Mouse (Mus musculus) ovary, postnatal 36 days (tissue): ENCODE measurements around the gene Ifnar2.

ENCODE experiments used
- DNase-seq: peaks from one replicate; pipeline ENCODE4 v3.0.0; 2022; ENCODE audit warnings: low spot score, mixed read lengths

The Ifnar2 gene

DNA sequence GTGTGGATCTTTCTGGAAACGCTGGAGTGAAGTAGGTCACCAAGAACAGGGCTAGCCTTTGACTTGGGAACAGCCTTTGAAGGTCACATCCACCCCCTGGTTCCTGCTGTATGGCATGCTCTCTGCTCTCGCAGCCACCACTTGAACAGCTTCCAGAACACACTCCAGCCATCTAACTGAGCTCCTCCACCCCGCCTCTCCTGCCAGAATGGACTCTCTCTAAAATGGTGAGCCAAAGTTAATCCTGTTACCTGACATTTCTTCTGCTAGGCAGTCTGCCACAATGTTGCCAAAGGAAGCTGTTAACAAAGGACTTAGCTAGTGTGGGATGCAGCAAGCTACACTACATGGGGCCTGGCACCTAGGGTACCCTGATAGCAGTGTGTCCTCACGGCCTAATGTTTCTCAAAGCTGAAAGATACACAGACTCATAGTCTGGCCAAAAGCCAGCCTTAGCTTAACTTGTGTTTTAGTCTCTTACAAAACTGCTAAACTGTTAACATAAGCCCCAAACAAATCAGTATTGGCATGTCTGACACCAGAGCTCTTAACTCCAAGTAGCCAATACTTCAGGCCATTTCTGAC is 22.3 kb downstream of the Ifnar2 start:
- no peak for DNase-seq

DNA sequence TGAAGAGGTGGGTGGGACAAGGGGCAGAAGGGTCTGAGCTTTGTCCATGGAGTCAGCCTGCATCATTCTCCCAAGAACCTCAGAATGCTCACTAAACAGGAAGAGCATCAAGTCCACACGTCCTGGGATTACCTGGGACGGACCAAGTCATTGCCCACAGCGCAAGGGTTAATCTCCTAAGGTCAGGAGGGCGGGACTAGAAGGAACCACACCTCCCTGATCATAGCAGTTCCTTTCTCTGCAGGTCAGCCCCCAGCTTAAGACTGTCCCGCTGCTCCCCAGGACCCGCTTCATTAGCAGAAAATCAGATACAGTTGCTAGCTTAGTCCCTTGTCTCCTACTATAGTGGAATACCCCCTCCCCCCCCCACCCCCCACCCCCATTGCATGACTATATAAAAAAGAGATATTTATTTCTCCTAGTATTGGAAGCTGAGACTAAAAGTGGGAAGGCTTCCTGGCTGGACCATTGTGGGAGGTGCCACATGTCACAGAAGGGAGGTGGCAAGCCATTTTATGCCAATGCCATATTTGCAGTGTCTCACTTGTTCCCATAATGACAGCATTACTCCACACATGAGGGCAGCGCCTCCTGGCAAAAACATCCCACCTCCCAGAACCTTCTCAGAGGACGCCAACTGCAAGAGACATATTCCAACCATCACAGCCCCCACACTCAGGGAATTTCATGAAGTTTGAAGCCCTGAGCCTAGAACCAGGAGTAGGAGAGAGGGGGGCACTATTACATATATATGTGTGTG is 23.2 kb downstream of the Ifnar2 start:
- no peak for DNase-seq

DNA sequence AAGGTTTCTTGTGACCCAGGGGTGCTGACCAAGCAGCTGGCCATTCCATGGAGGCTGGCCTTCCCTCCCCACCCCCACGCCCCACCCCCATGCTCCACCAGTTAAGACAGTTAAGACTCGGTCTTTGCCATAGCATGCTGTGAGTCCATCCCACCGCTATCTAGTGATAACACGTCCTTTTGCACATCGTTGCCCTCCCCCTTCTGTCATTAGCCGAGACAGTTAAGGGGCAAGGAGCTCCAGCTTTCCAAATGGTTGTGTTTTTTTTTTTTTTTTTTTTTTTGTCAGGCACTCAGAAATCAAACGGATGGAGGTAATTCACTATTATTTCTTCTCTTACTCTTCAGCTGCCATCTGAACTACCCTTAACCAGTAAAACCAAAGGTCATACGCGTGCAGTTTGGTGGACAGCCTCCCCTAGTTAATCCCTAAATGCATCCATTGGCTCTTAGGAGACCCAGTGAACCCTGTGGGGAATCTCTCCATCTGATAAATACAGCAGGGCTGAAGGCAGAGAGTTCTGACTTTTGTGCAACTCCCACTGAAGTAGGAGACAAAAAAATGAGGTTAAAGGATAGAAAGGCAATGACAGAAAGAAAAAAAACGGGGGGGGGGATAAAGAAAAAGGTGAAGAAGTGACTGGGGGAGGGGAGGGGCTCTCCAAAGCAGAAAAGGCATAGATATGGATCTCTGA is 24.4 kb downstream of the Ifnar2 start:
- DNase-seq: no peak

DNA sequence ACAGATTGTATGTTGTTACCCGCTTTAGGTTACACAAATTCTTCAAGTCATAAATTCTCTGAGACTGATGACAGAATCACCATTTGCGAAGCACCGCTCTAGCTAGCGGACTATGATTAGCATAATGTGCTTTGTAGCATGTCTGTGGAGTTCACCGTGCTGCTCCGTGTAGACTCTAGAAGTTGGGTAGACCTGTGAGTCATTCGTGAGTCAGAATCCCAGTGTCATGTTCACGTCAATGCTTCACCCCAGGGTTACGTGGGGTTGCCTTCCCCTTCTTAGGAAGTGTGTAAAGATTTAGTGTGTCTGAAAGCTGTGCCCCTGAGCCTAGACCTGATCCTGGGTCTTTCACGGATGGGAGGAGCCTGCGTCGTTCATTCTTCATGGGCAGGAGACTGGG is 25.4 kb downstream of the Ifnar2 start:
- DNase-seq: no peak

DNA sequence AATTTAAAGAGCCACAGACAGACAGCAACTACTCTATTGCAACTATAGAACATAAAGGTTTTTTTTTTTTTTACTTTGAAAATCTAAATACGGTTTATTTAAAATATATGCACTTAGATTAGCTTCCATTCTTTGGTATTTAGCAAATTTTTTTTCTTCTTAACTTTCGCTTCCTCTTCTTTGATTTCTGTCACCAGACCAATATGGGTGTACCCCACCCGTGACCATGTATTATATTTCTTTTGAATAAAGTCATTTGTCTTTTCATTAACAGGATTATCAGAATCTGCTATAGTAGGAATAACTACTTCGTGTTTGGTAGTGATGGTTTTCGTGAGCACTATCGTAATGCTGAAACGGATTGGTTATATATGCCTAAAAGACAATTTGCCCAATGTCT is 26.4 kb downstream of the Ifnar2 start:
- no peak for DNase-seq

DNA sequence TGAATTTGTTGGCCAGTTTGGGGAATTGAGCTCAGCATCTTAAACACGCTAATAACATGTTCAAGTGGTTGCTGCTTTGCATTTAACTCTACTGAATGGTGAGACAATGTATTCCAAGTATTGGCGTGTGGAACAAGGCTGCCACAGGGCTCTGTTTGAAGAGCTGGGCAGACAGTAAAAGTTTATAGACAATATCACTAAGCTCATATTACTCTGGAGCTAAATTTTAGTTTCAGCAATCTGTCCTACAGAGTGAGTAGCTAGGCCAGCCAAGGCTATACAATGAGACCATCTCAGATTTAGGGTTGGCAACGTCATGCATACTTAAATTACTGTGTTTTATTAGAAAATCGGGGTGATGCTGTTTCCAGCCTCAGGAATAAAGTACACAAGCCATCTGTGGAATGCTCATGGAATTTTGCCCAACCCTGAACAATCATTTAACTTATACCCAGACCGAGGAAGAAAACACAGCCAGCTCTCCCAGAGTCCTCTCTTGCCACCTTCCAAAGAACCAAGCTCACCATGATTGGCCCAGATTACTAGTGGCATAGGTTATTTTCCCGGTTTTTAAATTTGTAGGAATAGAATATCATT is 29.1 kb downstream of the Ifnar2 start:
- DNase-seq: no peak

DNA sequence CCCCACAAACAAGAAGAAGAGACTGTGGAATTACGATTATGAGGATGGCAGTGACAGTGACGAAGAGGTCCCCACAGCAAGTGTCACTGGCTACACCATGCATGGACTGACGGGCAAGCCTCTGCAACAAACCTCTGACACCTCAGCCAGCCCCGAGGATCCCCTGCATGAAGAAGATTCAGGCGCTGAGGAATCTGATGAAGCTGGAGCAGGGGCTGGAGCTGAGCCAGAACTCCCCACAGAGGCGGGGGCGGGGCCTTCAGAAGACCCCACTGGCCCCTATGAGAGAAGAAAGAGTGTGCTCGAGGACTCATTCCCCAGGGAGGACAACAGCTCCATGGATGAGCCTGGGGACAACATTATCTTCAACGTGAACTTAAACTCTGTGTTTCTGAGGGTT is 31.2 kb downstream of the Ifnar2 start:
- no peak for DNase-seq

DNA sequence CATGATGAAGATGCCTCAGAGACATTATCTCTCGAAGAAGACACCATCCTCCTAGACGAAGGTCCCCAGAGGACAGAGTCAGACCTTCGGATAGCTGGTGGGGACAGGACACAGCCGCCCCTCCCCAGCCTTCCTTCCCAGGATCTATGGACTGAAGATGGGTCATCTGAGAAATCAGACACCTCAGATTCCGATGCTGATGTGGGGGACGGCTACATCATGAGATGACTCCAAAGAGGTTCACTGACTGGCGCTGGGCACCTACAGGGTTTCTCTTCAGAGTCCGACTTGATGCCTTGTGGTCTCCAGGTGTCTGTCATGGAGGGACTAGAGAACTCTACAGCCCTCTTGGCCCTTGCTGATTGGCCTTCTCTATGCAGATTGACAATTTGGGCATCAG is 31.6 kb downstream of the Ifnar2 start:
- DNase-seq: no peak

DNA sequence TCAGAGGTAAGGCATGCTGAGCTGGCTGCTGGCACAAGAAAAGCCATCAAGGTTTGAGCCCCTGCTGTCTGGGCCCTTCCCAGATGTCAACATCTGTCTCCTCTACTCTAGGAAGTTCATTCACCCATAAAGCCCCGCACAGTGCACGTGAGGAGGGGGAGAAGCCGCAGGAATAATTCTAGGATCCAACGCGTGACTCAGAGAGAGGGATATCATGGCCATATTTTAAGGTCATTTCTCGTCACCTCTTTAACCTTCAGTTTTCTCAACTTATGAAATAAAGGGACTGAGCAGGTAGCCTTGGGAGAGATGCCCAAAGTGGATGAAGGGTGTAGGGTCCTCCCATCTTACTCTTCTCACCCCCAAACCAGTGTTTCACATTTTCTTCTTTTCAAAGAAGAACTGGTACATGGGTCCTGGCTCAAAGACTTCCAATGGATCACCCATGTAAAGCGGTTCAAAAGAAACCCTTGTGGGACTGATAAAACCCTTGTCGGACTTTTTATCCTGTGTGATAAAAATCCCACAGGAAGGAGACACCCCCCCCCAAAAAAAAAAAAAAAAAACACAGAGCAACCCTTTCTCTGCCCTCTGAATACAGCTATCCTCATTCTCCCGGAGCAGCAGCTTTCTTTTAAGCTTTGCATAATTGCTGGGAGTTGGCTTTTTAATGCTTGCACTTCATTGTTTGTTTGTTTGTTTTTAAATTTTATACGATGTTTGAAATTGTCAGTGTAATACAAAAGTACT is 32.4 kb downstream of the Ifnar2 start:
- DNase-seq: no peak

DNA sequence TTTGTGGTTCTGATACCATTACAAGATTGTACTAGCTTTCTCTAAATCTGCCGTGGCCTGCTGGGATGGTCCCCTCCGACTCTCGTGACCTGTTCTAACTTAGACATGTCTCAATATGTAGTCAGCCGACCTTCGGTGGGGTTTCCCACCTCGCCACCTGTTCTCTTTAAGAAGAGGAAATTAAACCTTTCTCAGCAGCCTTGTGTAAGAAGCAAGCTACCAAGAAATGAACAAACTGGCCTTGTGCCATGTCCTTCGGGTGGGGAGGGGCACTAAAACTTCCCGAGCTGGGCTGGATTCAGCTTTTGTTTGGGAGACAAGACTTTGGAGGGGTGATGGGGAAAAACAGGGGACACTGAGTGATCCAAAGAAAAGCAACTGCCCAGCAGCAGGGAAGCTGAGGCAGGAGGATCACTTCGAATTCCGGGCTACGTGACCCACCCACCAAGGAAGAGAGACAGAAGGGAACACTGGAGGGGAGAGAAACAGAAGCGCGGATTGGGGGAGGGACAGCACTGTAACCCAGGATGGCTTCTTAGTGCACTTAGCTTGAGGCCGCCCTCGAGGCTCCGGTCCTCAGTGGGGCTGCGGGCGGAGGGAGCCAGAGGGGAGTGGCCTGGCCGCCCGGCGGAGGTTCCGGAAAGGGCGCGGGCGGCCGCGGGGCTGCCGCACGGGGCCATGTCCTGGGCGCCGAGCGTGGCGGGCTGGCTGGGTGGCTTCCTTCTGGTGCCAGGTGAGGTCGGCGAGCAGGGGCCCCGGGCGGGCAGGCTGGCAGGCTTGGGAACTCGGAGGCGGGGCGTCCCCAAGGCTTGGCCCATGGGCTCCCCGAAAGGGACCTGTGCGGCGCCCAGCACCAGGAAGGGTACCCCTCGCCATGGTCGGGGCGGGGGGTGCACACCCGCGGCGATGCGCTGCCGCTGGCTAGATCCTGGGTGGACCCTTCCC is 33.3 kb downstream of the Ifnar2 start, which contains the start of gene Il10rb:
TSS of gene Il10rb (plus strand) at position 525 of the 945 bp plus-strand sequence.
- peak; percentile 82 for DNase-seq

DNA sequence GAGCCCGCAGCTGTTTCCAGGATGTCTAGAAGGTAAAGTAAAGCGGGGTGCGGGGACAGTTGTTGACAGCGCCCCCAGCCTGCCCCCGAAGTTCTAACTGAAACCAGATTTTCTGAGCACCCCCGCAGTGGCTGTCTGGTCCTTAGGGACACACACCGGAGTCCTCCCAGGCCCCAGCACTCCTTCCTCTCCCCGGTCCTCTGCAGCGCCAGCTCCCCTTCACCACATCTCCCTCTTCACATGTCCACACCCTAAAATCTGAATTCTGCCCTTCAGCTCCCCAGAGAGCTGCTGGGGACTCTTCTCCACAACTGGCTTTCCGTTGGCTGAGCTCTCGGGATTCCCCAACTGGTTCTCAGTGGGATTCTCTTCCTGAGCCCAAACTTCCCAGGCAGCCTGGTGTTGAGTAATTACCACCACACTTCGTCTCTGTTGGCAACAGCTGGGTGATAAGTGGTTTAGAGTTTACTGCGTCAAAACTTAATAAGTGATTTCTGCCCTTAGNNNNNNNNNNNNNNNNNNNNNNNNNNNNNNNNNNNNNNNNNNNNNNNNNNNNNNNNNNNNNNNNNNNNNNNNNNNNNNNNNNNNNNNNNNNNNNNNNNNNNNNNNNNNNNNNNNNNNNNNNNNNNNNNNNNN is 34.1 kb downstream of the Ifnar2 start:
- DNase-seq: no peak

DNA sequence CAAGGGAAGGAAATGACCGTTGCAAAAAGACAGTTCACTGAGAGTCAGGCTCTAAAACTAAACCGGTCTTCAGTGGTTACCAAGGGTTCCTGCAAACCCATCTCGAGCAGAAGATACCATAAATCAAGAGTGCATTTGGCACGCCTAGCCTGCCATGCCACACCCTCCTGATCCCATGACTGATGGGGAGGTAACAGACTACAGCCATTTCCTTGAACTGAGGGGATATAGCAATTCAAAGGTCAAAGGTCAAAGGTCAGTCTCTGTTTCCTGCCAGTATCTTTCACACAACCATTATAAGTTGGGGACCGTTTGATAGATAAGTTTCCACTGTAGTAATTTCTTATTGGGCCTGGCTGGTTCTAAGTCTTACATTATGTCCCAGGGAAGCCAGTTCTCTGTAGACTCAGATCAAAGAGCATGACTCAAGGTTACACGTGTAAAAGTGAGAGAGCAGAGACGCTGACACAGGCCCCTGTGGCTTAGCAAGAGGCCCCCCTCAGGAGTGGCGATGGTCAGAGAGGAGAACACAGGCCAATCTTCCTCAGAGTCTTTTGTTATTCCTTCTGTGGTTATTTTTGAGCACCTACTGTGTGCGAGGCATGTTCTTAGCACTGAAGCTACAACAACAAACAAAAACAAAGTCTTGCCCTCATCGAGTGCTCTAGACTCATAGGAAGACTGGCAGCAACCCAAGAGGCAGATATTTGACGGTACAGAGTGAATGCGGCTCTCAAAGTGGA is 40.7 kb downstream of the Ifnar2 start:
- DNase-seq: no peak

DNA sequence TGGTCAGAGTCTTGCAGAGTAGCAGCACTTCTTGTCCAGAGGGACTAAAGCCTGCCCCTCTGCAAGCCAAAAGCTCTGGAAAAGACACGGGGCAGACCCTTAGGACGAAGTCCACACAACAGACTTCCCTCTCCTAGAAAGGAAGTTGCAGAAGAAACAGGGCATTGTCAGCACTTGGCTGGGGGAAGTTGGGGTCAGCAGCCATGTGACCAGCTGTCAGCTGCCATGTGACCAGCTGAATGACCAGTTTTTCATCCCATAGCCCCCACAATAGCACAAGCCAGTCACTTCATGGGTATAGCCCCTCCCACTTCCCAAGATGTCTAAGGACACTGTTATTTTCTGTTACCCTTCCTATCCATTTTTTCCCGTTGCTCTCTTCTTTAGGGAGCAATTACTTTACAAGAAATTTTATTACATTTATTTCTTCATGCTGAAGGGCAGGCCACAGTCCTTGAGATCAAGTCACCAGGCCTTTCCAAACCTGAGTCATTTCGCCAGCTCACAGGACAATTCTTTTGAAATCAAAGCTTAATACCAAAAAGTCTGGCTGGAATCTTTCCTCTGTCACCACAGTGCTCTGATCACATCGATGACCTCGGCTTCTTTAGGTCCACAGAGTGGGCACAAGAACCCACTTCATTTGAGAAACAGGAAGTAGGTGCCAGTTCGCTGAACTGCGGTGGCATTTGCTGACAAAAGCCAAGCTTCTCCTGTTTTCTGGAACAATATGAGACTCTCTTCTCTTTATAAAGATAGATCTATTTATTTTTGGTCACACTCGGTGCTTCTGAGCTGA is 43.0 kb downstream of the Ifnar2 start:
- DNase-seq: no peak

DNA sequence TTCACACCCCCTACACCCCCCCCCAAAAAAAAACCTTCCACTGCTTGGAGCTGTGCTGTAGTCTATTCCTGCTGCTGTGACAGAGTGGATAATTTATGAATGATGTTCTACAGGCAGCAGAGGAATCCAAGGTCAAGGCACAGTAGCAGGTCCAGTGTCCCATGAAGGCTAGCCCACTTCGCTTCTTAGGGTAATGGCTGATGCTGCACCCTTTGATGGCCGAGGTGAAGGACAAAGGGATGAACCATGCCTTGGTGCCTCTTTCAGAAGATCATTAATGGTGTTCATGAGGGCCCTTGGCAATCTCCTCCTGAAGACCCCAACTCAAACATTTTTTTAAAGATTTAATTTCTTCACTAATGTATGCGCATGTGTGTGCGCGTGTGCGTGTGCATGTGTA is 43.8 kb downstream of the Ifnar2 start:
- no peak for DNase-seq

DNA sequence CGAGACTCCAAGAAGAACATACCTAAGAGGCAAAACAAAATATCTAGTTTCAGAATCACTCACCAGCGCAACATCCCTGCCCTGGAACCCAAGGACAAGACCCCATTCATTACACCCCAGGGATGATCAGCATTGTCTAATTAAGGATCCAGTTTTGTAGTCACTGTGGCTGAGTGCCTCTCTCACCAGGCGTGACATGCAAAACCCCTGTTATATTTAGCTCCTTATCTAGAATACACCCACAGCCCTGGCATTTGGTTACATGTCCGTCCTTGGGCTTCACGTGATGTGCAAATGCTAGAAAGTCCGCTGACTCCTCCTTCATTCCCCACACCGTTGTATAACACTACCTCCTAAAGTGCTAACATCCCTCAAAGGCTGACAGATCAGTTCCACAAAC is 44.4 kb downstream of the Ifnar2 start:
- no peak for DNase-seq

DNA sequence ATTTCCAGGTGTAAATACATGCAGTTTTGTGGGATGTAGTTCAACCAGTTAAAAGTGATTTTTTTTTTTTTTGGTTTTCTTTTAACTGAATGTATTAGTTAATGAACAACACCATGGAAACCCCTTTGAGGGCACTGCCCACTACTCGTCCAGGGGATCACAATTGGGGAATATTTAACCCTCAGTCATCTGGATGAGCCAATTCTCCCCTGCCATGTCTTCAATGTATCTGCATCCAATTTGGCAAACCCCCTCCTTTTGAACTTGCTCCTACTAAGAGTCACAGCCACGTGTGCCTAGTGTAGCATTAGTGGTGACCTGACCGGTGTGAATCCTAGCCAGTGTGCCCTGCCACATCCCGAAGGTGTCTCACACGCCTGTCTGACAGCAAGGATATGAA is 45.9 kb downstream of the Ifnar2 start:
- DNase-seq: no peak

DNA sequence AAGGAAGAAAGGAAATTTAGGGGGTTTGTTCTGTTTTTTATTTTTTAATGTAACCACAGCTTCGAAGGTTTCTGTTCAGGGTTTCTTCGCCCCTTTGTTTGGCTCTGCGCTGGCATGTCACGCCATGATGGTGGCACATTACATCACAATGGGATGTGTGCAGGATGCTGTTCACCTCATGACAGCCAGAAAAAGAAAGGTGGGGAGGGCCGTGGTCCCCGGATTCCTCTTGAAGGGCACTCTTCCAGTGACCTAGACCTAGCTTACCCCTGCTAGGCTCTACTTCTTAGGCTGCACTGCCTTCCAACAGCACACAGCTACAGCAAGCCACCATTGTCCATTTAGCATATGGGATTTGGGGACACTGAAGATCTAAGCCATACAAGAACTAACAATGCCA is 53.2 kb downstream of the Ifnar2 start:
- DNase-seq: no peak

DNA sequence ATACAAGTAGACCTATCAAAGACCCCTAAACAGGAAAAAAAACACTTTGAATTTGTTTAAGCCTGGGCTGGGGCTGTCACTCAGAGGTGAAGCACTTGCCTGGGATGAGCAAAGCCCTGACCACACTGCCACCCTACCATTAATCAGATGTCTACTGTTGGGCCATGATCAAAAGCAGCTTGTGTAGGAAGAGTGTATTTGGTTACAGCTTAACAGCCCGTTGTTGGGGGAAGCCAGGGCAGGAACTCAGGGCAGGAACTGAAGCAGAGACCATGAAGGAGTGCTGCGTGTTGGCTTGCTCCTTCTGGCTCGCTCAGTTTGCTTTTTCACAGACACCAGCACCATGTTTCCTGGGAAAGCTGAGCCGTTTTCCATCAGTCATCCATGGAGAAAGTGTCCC is 54.0 kb downstream of the Ifnar2 start:
- DNase-seq: no peak

DNA sequence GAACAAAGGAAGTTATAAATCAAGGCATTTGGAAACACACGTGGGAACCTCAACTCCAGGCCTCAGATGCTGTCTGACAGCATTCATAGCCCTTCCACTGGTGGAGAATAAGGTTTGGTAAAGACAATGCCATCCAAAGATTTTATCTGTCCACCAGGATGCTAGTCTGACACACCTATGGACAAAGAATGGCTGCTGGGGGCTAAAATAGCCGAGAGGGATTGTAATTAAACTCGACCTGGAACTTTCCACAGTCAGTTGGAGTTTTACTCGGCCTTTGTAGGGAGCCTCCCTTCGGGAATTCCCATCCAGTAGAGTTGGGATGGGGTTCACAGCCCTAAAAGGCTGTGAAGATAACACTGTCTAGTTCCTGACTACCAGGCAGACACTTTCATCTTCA is 54.9 kb downstream of the Ifnar2 start:
- no peak for DNase-seq
